Mouse (Mus musculus) retina, postnatal 7 days (tissue): ENCODE results near the gene C530008M17Rik.

Experiments used
- DNase-seq: peaks from one replicate; pipeline ENCODE4 v3.0.0-alpha.2; 2012; ENCODE audit warnings: low read depth, low spot score

C530008M17Rik gene

DNA sequence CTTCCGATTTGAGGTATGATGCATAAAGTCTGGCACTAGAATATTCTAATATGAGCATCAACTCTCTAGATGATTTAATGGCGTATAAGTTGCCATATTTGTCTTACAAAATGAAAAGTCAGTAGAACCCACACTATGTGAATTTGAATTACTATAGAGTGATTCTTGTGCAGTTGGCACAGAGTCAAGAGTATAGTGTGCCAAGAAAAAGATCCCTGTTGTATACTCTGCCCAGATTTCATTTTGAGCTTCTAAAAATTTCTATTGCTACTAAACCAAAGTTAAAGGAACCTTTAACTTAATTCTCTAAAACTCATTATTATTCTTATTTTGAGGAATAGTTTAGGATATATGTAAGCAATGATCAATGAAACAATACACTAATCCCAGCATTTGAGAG, at the start of gene C530008M17Rik:
TSS of gene C530008M17Rik (plus strand) at position 301 of the 400 bp plus-strand sequence.
- no peak for DNase-seq

DNA sequence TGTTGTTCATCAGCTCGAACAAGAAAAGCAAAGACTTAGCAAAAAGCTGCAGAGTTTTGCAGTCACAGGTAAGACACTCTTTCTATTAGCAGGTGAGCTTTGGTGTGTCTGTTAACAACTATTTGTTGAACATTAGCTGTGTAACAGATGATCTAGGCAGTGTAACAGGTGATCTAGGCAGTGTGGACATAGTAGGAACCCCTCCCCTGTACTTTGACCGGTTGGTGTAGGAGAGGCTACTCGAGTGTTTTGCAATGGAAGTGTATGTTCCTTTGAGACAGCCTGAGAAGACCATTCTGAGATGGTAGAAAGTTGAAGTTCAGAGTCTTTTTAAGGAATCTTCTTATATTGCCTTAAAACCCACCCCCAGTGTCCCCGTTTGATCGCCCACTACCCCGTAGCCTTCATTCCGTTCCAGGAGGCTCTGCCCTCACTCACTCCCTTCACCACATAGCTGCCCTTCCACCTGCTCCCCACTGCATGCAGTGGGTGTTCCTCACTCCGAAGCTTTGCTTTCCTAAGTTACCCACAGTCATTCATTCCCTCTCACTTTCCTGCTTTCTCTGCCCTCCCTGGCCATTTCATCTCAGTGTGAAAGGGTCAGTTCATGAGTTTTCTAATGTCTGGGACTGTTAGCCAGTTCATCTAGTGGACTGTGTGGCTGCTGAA, 46.5 kb upstream of the C530008M17Rik start:
- no peak for DNase-seq

DNA sequence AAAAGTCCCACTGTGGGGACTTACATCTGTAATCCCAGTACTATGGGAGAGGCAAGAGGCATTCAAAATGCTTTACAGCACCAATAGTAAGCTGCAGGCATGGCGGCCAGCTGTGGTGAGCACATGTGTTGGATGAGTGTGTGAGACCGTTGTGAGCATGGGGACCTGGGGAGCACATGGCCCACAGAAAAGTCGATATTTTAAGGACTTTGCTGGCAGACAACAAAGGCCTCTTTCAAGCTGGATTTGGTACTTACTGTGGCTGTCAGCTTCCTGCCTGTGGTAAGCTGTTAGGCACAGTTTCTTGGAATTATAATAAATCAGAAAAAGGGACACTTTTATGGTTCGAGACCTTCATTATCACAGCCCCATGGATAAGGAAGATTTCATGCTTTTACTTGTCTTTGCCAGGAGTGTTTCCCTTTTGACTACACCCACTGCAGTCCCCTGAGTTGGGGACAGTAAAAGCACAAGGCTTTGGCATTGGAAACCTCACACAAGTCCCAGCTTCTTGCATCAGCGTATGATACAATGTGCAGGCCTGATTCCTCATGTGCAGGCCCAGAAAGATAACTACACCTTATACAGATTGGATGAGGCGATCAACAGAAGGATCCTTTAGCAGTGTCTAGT, 43.3 kb upstream of the C530008M17Rik start:
- DNase-seq, result no peak

DNA sequence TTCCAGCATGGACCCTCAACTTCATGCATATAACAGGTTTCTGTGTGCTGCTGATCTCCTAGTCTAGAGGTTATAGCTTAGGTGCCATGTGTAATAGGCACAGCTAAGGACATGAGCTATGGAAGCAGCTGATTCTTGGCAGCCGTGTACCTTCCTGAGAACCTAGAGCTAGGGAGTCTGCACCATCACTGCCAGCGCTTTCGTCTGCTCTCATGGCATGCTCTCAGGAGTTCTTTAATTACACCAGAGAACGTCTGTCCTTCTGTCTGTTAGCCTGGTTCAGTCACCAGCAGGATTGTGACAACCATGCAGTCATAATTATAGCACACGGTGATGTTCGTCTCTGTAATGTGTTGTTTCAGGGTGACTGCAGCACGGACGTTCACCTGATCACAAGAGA, 41.0 kb upstream of the C530008M17Rik start:
- DNase-seq, result no peak

DNA sequence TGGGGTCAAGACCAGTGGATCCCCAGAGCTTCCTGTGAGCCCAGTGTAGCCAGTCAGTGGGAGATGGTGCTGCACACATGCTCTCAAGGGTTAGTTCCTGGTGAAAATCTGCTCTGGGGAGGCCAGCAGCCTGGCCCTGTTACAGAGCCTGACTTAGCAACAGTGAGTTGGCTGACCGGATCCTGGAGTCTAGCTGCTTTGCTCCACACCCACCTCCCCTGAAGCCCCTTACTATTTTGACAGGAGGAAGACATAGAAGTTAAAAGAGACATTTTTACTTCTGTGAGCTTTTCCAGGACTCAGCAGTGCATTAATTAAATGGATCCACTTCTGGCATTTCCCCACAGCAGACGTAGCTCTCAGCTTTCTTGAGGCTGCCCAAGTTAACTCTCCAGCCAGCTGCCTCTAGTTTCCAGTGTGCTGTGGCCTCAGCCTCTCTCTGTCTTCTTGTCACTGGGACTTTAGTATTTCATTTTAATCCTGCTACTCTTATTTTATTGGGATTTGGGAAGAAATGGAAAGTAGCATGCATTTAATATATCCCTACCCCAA, 40.0 kb upstream of the C530008M17Rik start:
- DNase-seq, result no peak

DNA sequence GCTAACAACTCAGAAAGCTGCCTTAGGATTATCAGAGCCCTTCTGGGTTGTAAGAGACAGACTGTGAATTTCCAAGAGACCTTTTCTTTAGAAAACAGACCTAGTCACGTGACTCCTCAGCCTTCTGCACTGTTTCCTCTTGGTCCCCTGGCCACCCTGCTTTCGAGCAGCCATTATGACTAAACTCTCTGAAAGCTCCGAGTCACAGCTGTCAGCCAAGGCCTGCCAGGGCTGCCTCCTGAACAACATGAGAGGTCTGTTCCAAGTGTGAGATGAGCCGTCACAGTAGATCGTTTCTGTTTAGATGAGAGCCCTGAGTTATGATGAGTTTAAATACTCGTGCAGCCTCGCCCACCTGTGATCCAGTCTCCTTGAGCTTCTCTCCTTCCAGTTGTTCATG, 37.6 kb upstream of the C530008M17Rik start:
- no peak for DNase-seq

DNA sequence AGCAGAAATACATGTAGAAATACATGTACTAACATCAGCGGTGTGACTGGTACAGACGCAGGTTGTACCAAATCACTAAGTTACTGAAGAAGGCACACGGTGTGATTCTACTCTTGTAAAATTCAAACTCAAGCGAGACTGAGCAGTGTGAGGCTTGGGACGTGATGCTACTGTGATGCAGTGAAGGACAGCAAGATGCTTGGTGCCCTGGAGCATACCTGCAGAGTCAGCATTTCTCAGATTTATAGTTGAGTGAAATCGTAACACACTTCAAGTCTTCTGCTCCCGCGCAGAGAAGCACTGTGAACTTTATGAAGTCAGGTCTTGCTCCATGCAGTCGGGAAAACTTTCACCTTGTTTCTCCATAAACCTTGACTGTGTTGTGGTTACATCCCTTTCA, 32.6 kb upstream of the C530008M17Rik start:
- DNase-seq, result no peak

DNA sequence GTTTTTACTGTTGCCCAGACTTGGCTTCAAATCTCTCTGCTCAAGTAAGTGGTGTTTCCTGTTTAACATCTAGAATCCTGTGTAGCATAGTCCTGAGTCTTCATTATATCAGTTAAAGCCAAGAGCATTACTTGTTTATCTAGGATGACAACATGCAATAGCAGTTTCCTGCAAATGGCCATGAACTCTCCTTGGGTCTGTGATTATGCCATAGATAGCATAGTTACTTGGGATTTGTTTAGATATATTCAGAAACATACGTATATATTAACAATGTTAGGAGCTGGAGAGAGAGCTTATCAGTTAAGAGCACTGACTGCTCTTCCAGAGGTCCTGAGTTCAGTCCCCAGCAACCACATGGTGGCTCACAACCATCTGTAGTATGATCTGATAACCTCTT, 28.5 kb upstream of the C530008M17Rik start:
- no peak for DNase-seq

DNA sequence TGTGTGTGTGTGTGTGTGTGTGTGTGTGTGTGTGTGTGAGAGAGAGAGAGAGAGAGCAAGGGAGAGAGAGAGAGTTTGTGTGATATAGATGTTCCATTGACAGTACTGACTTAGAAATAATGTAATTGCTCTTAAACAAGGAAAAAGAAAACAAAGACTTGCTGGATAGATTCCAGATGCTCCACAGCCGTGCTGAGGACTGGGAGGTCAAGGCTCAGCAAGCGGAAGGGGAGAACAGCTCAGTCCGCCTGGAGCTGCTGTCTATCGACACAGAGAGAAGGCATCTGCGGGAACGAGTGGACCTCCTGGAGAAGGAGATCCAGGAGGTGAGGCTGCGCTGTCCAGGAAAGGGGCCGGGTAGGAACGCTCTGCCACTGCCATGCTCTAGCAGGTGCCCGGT, 22.3 kb upstream of the C530008M17Rik start:
- DNase-seq, result no peak

DNA sequence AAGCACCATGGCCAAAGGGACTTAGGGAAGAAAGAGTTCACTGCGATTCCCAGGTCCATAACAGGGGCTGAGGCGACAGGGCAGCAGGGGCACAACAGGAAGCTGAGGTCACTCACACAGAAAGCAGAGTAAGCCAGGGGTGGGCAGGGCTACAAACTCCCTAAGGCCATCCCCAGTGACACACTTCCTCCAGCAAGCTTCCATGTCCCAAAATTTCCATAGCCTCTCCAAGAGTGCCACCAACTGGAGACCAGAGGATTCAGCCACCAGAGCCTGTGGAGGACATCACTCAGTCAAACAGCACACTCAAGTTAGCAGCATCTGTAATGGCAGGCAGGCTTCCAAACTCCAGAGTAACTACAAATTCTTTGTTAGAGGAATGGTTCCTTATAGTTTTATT, 20.7 kb upstream of the C530008M17Rik start:
- no peak for DNase-seq

DNA sequence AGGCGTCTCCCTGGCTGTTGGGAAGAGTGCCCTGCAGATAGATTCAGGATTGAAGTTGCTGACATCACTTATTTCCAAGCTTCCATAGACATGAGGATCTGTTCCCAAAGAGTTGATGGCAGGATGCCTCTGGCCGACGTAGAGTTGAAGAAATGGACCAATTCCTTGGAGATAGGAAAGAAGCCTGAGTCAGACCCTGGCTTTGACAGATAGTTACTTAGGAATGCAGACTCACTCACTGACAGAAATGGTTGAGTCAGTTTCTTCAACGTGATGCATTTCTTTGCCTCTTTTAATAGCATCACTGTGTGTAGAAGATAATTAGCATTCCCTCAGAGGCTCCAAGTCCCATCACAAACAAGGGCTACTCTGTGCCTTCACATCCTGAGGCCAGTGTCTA, 14.2 kb upstream of the C530008M17Rik start:
- DNase-seq, result no peak

DNA sequence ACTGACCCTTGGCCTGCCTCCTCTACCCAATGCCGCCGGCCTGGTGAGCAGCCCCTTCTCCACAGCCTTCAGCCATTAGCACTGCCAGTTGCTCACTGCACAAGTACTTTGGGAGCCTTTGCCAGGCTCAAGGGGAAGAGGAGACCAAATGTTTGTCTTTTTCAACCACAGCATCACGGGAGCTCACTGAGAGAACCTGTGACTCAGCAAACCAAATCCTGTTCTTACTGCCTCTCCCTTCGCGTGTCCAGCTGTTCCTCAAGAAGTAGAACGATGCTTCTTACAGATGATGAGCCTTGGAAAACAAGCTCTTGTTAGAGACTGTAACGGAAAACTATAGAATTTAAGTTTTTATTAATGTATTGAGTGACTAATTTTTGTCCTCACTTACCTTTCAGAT, 12.1 kb upstream of the C530008M17Rik start:
- no peak for DNase-seq

DNA sequence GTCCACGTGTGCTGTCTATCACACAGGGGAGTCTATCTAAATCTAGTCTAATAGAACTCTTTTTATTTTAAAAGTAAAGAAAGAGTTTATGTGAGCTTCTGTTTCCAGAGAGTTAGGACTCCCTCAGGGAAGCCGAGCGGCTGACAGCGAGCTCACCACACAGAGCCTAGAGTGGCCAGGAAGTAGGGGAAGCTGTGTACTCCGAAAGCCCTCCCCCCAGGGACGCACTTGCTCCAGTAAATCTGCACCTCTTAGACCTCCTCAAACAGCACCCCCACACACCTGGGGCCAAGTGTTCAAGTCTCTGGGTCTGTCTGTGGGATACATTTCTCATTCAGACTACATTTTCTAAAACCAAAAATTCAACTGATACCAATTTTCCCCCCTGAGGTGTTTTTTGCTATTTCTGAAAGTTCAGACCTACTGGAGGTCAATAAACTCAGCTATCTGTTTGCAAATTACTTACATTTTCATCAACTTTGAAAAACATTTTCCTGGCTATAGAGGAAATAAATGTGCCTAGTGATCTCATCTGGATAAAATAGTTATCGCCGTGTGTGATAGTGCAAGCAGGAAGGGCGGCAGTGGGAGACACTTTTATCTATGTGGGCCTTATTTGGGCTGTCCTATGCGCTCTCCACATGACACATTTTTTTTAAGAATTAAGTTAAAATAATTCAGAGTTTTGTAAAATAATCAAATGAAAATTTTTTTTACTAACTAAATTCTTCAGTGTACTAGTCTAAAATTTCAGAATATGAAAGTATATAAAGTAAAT, 11.0 kb upstream of the C530008M17Rik start:
- DNase-seq, result no peak

DNA sequence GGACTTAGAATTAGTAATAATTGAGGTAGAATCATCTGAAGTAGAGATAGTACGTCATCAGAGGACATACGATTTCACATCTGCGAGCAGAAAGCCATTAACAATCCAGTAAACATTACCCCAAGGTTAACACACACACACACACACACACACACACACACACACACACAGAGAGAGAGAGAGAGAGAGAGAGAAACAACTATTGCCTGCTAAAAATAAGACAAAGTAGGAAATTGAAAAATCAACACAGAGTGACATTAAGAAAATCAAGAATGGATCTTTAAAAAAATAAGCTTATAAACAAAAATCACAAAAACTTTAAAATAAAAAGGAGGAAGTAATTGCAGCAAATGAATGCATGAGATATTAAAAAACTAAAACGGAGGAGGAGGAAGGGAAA, 6.4 kb upstream of the C530008M17Rik start:
- no peak for DNase-seq

DNA sequence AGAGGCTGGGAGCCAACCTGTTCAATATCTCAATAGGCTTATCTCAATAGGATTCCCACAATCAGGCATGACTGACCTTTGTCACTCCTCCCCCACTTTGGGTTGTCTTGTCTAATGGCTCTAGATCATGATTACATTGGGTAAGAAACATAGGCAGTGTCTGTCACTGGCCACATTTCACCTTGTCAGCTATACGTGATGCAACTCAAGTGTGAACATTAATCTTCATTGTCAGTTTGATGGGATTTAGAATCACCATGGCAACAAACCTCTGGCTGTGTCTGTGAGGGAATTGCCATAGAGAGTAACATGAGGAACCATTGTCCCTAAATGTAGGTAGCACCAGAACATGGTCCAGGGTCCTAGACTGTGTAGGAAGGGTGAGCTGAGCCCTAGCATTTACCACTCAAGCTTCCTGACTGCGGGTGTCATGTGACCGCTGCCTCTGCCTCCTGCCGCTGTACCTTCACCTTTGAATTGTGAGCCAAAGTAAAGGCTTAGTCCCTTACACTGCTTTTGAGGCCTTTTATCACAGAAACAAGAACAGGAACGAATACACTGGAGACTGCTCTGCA, 5.1 kb upstream of the C530008M17Rik start:
- no peak for DNase-seq

DNA sequence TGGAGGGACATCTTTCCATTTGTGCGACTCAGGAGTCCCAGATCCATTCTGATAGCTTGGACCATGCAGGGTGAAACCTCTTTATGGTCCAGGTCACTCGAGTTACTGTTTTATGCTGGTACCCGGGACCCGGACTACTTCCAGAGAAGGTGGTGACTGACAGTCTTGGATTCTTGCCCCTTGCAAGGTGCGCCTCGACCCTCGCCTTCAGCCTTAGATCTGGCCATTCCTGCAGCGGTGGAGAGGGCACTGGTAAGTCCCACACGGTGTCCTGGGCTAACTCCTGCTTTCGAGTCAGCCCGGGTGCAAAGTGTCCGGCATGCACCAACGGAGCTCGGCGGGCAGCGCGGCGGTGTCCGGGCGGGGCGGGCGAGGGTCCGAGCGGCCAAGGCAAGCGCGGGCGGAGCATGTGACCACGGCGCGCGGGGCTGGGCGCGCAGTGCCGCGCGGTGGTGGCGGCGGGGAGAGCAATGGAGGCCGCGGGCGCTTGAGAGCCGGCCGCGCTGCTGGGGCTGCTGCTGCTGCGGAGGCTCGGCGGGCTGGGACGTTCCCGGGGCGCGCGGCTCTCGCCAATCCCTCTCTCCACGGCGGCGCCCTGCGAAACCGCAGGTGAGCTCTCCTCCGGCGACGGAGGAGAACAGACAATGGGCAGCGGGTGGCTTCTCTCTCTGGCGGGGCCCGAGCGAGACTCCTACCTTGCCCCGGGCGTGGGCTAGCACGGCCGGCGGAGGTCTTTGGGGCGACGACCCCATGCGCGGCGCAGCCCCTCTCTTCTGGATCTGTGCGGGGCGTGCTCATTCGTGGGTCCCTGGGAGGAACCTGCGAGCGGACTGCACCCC, 1.2 kb downstream of the C530008M17Rik start:
- DNase-seq, result peak; percentile 69

DNA sequence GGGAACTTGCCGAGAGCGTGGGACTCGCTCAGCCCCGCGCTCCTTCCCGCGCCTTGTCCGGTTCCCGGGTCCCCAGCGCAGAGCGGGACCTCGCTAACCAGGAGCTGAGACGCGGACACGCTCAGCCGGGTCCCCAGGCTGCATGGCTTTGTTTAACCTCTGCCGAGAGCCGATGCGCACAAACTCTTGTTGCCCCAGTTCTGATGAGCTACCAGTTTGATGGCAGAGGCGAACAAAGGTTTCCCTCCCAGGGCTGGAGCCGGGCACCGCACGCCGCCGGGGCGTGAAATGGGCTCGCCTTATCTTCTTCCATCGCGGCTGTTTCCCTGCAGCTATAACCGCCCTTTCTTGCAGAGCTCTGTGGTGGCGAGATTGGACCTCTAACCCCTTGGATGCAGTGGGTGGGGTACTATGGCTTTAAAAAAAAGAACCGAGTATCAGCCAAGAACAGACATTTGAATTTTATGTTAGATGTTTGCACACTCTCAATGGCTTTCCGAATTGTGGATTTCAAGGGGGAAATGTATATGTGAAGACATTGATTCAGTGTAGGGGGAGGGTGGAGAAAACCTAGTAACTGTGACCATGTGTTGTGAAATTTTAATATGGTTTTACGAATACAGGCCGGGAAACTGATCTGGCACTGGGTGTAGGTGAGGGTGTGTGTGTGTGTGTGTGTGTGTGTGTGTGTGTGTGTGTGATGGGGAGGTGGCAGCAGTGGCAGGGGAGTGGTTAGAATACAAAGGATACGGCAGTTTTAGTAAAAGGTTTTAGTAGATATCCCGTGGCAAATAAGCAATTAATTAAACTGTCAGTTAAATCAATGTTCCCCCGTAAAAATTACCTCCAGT, 2.0 kb downstream of the C530008M17Rik start:
- DNase-seq, result no peak

DNA sequence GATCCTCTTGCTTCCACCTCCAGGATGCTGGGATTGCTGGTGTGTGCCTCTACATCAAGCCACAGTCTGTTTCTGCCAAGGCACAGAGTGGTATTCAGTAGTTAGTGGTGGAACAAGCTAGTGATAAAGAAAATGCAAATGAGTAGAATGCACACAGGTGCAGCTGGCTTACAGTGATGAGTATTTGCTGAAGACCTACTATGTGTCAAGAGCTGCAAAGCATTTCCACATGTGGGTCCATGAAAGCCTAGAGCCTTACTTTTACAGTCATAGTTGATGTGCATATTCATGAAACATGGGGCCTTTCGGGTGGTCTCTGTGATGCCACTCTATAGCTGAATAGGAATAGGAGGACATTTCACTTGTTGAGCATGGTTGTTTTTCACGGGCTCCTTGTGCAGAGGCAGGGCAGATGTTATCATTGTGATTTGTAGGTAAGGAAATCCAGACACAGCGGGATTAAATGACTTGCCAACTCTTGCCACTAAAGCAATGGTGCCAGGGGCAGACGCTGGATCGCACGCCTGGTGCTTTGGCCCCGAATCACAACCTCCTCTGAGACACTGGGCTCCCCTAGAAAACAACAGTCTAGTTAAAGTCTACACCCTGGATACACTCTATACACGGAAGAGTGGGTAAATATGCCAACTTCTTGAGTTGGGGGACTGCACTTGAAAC, 3.8 kb downstream of the C530008M17Rik start:
- no peak for DNase-seq

DNA sequence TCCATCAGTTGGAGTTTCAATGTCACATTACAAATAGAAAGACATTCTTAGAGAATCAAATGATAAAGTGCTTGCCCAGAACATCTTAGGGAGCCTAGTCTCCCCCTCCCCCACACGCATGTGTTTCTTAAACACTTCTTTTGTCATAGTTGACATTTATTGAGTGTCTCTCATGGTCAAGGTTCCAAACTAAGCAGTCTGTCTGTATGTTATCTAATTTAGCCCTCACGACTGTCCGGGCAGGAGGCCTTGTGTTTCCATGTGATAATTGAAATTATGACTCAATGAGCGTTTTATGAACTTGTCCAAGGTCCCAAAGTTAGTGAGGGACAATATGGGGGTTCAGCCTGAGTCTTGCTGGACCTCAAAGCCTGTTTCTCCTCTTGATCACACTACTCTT, 5.0 kb downstream of the C530008M17Rik start:
- no peak for DNase-seq

DNA sequence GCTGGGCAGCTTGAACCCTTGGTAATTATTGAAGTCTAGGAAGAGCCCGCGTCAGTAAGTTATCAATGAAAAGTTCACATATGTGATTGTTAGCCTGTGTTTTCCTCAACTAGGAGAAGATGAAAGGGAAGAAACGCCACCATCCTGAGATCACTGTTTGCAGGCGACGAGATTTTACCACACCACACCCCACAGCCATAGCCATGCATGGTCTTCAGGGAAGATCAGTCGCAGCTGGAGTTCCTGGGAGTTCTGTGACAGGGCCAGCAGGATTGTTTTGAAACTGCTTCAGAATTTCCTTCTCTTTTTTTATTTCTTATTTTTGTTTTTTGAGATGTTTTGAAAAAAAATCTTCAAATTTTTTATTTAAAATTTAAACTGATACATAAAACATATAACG, 8.6 kb downstream of the C530008M17Rik start:
- no peak for DNase-seq
